Mouse (Mus musculus): ENCODE measurements around the gene Coro2b. TPM values are rescaled to one million over a fixed set of nuclear protein-coding genes. Genes with fewer than 3 reads are reported as not detected.

Gene Coro2b
- polyA plus RNA-seq, 1 experiment from 2014 or later = 35.1 TPM

DNA sequence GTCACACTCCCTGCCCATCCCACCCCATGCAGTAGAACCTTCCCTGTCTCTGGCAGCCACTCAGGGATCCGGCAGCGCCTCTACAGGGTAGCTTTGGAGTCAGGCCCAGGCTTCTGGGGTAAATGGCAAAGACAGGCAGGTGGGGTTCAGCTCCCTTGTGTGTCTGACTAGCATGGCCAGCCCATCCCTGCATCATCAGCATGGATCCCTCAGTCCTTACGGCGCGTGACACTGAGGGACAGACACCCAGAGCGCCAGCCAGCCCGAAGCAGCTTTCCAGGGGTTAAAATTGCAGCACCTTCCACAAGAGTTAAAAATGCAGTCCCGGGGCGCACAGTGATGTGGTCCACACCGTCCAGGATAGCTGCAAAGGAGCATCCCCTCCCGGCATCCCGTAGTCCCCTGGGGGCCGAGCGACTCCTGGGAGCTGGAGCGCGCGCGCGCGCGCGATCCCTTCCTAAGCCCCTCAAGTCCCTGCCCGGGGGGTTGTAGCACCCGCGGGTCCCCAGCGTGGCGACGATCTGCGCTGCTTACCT lies 657 bp downstream of the Coro2b start:
- H3K4me3 ChIP-seq = peak overlapping the region; percentile 58
- no peaks in the 10 kb centered on the region for H3K36me3 ChIP-seq (replicated peaks)
- H3K9ac ChIP-seq = peak overlapping the region; percentile 84
- peak; percentile 25 for ATAC-seq (replicated peaks)
- no peaks in the 10 kb centered on the region for H3K9me3 ChIP-seq
- H3K4me2 ChIP-seq = peak overlapping the region; percentile 81
- H3K27ac ChIP-seq = peak overlapping the region; percentile 93
- H3K27me3 ChIP-seq (replicated peaks) = no peaks in the 10 kb centered on the region
- 2% methylated on average over 29 of the region's 29 CpGs for WGBS
- peaks cover 66% of the 10 kb centered on the region for H3K4me1 ChIP-seq

DNA sequence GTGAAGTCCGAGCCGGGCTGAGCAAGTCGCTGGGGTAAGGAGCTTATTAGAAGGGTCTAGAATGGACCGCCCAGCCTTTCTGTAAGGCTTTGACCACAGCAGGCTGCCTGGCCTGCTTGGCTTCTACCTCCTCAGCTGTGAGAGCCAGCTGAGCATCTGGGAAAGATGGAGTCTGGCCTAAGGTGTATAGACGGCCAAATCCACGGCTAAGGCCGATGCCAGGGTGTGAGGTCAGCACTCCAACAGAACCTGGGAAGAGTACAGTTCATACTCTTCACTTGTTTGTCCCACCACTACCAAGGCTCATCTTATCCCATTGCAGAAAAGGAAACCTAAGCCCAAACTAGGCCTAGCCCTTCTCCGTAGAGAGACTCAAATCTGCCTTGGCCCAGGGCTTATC lies 1.3 kb downstream of the Coro2b start:
- H3K9me3 ChIP-seq = no peaks in the 10 kb centered on the region
- WGBS = 57% methylated on average over 8 of the region's 8 CpGs
- peaks cover 66% of the 10 kb centered on the region for H3K4me1 ChIP-seq
- ATAC-seq (replicated peaks) = no peak
- no peaks in the 10 kb centered on the region for H3K36me3 ChIP-seq (replicated peaks)
- H3K27ac ChIP-seq = peak overlapping the region; percentile 93
- peak overlapping the region; percentile 84 for H3K9ac ChIP-seq
- no peaks in the 10 kb centered on the region for H3K27me3 ChIP-seq (replicated peaks)
- peak overlapping the region; percentile 81 for H3K4me2 ChIP-seq
- peak overlapping the region; percentile 58 for H3K4me3 ChIP-seq

DNA sequence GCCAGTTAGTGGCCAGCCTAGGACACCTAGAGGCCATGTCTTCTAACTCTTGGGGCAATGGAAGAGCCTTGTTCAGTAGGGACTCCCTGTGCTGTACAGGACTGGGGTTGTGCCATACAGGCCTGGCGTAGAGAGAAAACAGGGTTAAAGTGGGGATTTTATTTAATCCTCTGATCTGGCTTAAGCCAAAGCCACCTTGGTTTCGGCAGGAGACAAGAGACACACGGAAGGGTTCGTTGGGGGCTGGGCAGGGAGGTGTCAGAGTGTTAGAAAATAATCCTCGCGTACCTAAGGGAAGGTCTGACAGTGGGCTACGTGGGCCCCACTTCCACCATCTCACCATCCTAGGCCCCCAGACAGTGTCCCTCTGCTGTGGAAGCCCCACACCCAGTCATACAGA lies 2.2 kb downstream of the Coro2b start:
- 67% methylated on average over 7 of the region's 7 CpGs for WGBS
- H3K27me3 ChIP-seq (replicated peaks) = no peaks in the 10 kb centered on the region
- H3K4me2 ChIP-seq = peak overlapping the region; percentile 81
- H3K36me3 ChIP-seq (replicated peaks) = no peaks in the 10 kb centered on the region
- peaks cover 69% of the 10 kb centered on the region for H3K4me1 ChIP-seq
- no peak overlapping the region; the same call in 1 of the 2 replicates for H3K9ac ChIP-seq
- no peak for ATAC-seq (replicated peaks)
- H3K4me3 ChIP-seq = 0 out of 2 replicates have a peak overlapping the region, but pooled peaks have one; percentile 58
- H3K9me3 ChIP-seq = no peaks in the 10 kb centered on the region
- no peak overlapping the region for H3K27ac ChIP-seq

DNA sequence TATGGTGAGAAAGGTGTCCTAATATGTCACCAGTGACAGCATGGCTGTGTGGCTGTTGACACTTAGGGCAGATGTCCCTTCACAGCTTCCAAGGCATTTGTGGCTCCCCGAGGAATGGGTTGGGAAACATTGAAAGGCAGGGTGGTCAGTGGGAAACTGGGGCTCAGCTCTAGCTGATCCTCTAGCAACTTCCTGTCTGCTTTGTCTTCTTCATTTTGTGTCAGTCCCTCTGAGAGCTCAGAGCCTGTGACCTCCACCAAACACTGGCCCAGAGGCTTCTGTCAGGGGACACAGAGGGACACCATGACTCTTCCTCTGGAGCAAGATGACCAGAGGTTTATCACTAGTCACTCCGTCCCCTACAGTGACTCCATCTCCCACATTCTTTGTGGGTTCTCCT lies 2.7 kb downstream of the Coro2b start:
- Histone ChIP-seq H3K4me2 (no peak overlapping the region), H3K9ac (no peak overlapping the region), H3K4me3 (no peak overlapping the region), H3K9me3 (no peaks in the 10 kb centered on the region), H3K27me3 (replicated peaks) (no peaks in the 10 kb centered on the region), H3K4me1 (peaks cover 71% of the 10 kb centered on the region), H3K36me3 (replicated peaks) (no peaks in the 10 kb centered on the region), H3K27ac (no peak overlapping the region)
- 85% methylated on average over 2 of the region's 2 CpGs for WGBS
- ATAC-seq (replicated peaks) = no peak

DNA sequence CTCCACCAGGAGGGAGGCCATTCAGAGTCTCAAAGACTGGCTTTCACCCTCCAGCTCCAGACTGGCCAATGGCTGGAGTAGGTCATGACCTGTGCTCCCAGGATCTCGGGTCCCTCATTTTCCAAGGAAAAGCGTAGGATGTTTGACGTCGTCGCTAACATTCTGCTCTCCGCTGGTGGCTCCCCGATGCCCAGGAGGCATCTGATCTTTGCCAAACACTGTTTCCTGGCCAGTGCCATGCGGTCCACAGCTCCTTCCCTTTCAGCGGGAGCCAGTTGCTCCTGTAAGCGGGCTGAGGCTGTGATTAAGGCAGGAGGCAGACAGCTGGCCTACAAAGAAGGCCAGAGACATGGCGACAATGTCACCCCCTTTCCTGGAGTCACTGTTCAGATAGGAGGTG lies 4.0 kb downstream of the Coro2b start:
- H3K36me3 ChIP-seq (replicated peaks) = no peaks in the 10 kb centered on the region
- no peak for ATAC-seq (replicated peaks)
- 40% methylated on average over 11 of the region's 11 CpGs for WGBS
- no peaks in the 10 kb centered on the region for H3K27me3 ChIP-seq (replicated peaks)
- H3K27ac ChIP-seq = peak overlapping the region; percentile 89
- no peaks in the 10 kb centered on the region for H3K9me3 ChIP-seq
- H3K4me2 ChIP-seq = no peak overlapping the region
- no peak overlapping the region for H3K4me3 ChIP-seq
- H3K4me1 ChIP-seq = peaks cover 72% of the 10 kb centered on the region
- no peak overlapping the region for H3K9ac ChIP-seq

DNA sequence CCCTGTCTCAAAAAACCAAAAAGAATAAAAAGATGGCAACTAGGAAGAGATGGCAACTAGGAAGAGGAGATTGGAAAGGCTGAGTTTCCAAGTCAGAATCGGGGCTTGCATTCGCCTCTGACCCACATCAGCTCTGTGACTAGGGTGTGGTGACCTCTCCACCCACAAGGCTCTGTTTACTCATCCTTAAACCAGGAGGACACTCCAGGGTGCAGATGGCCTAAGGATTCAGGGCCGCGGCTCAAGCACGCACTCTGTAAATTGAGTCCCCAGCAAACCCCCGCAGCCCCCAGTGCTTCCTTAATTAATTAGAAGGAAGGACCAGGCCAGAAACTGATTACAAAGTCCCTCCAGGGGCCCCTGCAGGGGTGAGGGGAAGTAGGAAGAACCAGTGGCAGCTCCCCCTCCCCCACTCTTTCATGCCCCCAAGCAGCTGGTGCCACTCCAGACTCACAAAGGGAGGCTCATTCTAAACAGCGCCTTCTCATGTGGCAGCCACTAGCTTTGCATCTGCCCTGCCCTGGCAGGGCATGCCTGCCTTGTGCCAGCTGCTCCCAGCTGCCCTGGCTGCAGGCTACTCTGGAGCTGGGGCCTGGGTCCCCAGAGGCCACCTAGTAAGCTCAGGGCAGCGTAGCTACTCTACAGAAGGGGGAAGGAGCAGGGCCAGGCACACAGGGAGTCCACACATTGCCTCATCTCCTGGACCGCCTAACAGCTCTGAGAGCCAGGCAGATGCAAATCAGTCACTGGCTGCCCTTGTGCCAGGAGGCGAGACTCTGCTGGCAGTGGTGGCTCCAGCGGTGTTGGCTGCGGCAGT lies 5.2 kb downstream of the Coro2b start:
- ATAC-seq (replicated peaks) = peak; percentile 66
- peak overlapping the region; percentile 89 for H3K27ac ChIP-seq
- H3K27me3 ChIP-seq (replicated peaks) = no peaks in the 10 kb centered on the region
- peak overlapping the region; percentile 21 for H3K4me2 ChIP-seq
- peaks cover 73% of the 10 kb centered on the region for H3K4me1 ChIP-seq
- no peaks in the 10 kb centered on the region for H3K9me3 ChIP-seq
- no peak overlapping the region for H3K4me3 ChIP-seq
- WGBS = 10% methylated on average over 12 of the region's 12 CpGs
- no peaks in the 10 kb centered on the region for H3K36me3 ChIP-seq (replicated peaks)
- H3K9ac ChIP-seq = peak overlapping the region; percentile 26; the same call in 1 of the 2 replicates

DNA sequence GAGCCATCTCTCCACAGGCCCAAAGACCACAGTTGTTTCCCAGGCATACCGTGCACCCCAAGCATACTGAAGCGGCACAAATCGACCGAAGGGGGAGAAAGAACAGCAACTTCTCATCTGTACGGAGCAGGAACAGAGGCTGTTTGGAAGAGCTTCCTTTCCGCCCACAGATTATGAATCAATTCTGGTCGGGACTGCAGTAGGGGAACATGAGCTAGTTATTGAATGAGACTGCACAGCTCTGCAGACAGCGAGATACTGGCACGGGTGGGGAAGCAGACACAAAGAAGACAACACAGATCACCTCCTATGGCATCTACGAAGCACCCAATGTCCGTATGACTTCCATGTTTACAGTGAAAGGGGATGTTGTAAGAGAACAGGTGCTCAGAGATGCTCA lies 8.3 kb downstream of the Coro2b start:
- no peak for ATAC-seq (replicated peaks)
- 84% methylated on average over 11 of the region's 11 CpGs for WGBS
- Histone ChIP-seq H3K36me3 (replicated peaks) (no peaks in the 10 kb centered on the region), H3K27ac (no peak overlapping the region), H3K4me3 (no peak overlapping the region), H3K9me3 (no peaks in the 10 kb centered on the region), H3K4me1 (peaks cover 74% of the 10 kb centered on the region), H3K9ac (no peak overlapping the region), H3K27me3 (replicated peaks) (no peaks in the 10 kb centered on the region), H3K4me2 (no peak overlapping the region)

DNA sequence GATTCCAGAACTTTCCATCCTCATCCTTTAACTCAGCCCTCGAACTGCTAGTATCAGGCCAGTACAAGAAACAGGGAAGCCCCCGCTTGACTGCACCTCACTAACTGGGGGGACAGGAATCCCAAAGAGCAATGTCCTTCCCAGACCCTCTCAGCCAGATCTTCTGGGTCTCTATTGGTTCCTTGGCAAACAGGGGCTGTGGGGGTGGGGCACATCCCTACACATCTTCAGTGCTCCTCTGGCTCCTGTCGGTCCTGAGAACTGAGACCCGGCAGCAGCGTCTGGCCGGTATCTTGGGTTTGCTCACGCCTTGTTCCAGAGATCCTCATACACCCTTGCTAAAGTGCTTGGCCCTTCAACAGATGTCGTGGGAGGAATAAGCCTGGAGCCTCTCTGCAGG lies 10.0 kb downstream of the Coro2b start:
- ATAC-seq (replicated peaks) = no peak
- WGBS = 76% methylated on average over 8 of the region's 8 CpGs
- H3K4me1 ChIP-seq = peaks cover 73% of the 10 kb centered on the region
- no peak overlapping the region for H3K4me3 ChIP-seq
- H3K9me3 ChIP-seq = no peaks in the 10 kb centered on the region
- H3K27me3 ChIP-seq (replicated peaks) = no peaks in the 10 kb centered on the region
- no peaks in the 10 kb centered on the region for H3K36me3 ChIP-seq (replicated peaks)
- peak overlapping the region; percentile 45 for H3K27ac ChIP-seq
- no peak overlapping the region for H3K9ac ChIP-seq
- no peak overlapping the region for H3K4me2 ChIP-seq

DNA sequence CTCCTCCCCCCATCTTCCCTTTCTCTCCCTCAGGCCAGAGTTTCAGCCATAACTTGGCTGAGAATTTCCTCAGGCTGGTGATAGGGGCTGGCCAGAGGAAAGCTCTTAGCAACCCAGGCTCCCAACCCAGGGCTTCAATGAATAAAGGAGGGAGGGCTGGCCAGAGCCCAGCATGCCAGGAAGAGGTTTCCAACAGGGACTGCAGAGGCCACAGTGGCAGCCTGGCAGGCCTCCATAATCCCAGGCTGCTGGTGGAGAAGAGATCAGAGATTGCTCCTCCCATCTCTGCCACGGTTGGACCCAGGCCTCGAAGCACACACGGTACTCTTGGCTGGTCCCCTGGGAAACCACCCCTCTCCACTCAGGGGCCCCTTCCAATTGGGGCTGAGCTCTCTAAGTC lies 10.4 kb downstream of the Coro2b start:
- peak; percentile 62; the same call in 1 of the 2 replicates for ATAC-seq (replicated peaks)
- H3K9ac ChIP-seq = no peak overlapping the region
- H3K27me3 ChIP-seq (replicated peaks) = no peaks in the 10 kb centered on the region
- no peak overlapping the region for H3K4me3 ChIP-seq
- H3K27ac ChIP-seq = peak overlapping the region; percentile 45
- no peaks in the 10 kb centered on the region for H3K9me3 ChIP-seq
- H3K36me3 ChIP-seq (replicated peaks) = no peaks in the 10 kb centered on the region
- peaks cover 73% of the 10 kb centered on the region for H3K4me1 ChIP-seq
- H3K4me2 ChIP-seq = no peak overlapping the region
- WGBS = 7% methylated on average over 3 of the region's 3 CpGs

DNA sequence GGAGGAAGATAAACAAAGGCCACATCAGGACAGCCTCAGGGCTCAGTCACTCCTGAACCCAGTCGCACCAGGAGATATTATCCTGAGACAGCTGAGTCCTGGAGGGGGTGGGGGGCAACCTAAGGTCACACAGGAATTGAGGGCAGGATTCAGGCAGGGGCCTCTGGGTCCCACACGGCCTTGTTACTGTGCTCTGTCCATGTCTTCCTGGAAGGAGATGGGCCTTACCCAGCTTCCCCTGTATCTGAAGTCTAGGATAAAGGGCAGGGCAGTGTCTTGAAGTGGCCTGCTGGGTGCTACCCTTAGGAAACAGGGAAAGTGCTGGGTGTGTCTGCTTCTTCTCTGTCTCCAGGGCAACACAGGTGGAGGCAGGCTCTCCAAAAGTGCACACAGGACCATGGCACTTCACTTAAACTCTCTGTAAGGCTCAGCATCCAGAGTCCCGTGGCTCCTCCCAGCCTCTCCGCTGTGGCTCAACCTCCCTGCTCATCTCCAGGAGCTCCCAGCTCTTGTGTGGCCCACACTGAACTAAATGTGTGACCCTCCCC lies 12.0 kb downstream of the Coro2b start:
- Histone ChIP-seq H3K4me2 (no peak overlapping the region), H3K27me3 (replicated peaks) (no peaks in the 10 kb centered on the region), H3K27ac (no peak overlapping the region), H3K4me3 (no peak overlapping the region), H3K4me1 (peaks cover 74% of the 10 kb centered on the region), H3K9me3 (no peaks in the 10 kb centered on the region), H3K9ac (no peak overlapping the region), H3K36me3 (replicated peaks) (no peaks in the 10 kb centered on the region)
- 60% methylated on average over 4 of the region's 4 CpGs for WGBS
- no peak for ATAC-seq (replicated peaks)

DNA sequence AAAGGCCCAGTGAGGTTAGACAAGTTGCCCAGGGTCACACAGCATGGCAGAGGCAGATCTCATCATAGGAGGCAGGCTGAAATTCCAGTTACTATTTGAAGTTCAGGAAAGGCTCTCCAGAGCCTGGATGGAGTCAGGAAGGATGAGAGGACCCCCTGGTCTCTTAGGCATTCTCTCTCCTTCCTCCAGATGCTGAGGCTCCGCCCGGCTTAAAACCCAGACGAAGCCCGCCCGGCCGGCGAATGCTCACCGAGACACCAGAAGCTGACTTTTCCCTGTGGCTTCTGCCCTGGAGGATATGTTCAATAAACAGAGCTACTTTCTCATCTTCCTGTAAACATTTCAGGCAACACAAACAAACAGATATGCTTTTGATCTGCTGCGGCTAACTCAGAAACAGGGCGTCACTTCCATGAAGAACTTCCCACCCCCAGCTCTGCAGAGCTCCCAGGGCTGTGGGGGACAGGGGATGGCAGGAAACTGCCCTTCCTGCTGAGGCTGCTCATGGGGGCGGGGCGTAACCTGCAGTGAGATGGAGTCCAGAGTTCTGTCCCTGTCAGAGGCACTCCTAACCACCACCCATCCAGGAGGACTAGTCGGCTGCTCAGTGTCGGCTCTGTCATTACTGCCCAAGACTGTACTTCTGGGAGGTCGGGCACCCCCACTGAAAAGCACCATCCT lies 13.9 kb downstream of the Coro2b start:
- H3K4me3 ChIP-seq = no peak overlapping the region
- H3K36me3 ChIP-seq (replicated peaks) = no peaks in the 10 kb centered on the region
- H3K27me3 ChIP-seq (replicated peaks) = no peaks in the 10 kb centered on the region
- no peaks in the 10 kb centered on the region for H3K9me3 ChIP-seq
- H3K9ac ChIP-seq = no peak overlapping the region
- H3K27ac ChIP-seq = peak overlapping the region; percentile 27; the same call in 1 of the 2 replicates
- peaks cover 87% of the 10 kb centered on the region for H3K4me1 ChIP-seq
- no peak for ATAC-seq (replicated peaks)
- no peak overlapping the region for H3K4me2 ChIP-seq
- 30% methylated on average over 15 of the region's 15 CpGs for WGBS

DNA sequence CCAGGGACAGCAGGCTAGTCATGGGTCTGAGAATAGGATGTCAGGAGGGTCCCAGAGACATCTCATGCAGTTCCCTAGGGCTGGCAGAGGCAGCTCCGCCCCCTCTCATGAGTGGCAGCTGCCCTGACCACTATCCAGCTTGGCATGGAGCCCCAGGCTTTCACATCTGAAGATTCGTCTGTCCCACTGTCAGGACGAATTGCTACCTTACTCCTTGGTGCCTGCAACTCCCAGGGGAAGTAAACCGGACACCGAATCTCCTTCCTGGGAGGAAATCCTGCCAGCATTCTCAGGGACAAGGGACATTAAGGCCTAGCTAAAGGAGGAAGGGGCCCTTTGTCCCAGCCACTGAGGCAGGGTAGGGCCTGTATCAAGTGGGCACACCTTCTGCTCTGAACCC lies 14.6 kb downstream of the Coro2b start:
- ATAC-seq (replicated peaks) = no peak
- Histone ChIP-seq H3K9ac (no peak overlapping the region), H3K4me1 (peaks cover 85% of the 10 kb centered on the region), H3K4me2 (no peak overlapping the region), H3K9me3 (no peaks in the 10 kb centered on the region), H3K27ac (peak overlapping the region; percentile 27), H3K4me3 (no peak overlapping the region), H3K27me3 (replicated peaks) (no peaks in the 10 kb centered on the region), H3K36me3 (replicated peaks) (no peaks in the 10 kb centered on the region)
- 48% methylated on average over 5 of the region's 5 CpGs for WGBS

All from midbrain, embryonic 15.5 days (tissue).